Mouse (Mus musculus) brain, embryonic 14.5 days (tissue): ENCODE results near the gene Spats2.

Experiments
- CTCF ChIP-seq: fragments of 200-500 bp; IDR thresholded peaks from 2 replicates; pipeline ENCODE4 v1.5.1; 2012; ENCODE audit warnings: inconsistent platforms, mild to moderate bottlenecking, moderate library complexity, borderline replicate concordance; ENCODE audit not compliant: insufficient read depth, insufficient read length; ENCODE audit errors: extremely low read depth
- POLR2A ChIP-seq: fragments of 200-500 bp; IDR thresholded peaks from 2 replicates; pipeline ENCODE4 v1.6.1; 2012; ENCODE audit warnings: mild to moderate bottlenecking, inconsistent platforms, borderline replicate concordance; ENCODE audit not compliant: poor library complexity, insufficient read depth, insufficient read length, severe bottlenecking; ENCODE audit errors: extremely low read depth

DNA sequence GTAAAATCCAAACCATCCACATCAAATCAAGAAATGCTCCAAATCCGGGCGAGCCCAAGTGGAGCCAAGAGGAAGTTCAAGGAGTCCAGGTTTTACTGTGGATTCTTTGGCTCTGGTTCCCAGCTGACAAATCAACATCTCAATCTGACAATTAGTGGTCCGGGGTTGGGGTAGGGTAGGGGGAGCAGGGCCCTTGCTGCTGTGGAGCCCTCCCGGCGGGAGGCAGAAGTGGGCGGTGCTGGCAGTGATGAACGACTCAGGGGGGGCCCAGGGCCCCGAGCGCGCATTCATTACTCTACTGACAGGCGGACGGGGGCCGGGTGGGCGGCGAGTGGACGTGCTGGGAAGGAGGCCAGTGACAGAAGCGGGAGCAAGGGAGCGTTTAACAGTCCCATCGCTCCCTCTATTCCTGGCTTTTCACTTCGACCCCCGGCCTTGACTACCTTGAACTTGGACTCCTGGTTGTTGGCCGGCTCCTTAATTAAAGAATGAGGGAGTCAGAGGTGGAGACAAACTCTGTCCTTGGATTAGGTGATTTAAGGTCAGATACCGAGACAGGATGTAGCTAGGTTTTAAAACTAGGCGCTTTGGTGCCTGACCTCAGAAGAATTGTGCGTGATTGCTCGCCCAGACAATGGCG is 31.0 kb upstream of the Spats2 start:
- no peak for TF ChIP-seq POLR2A
- peak; percentile 3; the same call in 1 of the 2 replicates for TF ChIP-seq CTCF
